Mouse (Mus musculus) left cerebral cortex, postnatal 10 days (tissue): ENCODE measurements around the gene Adsl. TPM values are rescaled to one million over a fixed set of nuclear protein-coding genes. Genes with fewer than 3 reads are reported as not detected.
A peak's percentile ranks its signal among the peaks of the same experiment; 100 is the strongest.
"Not testable (repeated sequence)": the region's sequence is repeated elsewhere in the genome, so short reads cannot be mapped to it uniquely, and the experiment has no call there.

Experiments
- DNase-seq, 2 experiments: peaks; one replicate each; pipeline ENCODE4 v3.0.0; 2021 to 2022; ENCODE audit warnings: low spot score in 2 of 2, mixed read lengths in 1 of 2; ENCODE audit errors: extremely low spot score in 1 of 2
- intact Hi-C: fragments of 180-260 bp; cut with DNase I; formaldehyde crosslinking; loops from one replicate; pipeline ENCODE4 v1.15.1; 2025
- total RNA-seq, 2 experiments: library from RNA; stranded (reverse); gene quantifications; 2 replicates each; pipeline ENCODE4 v1.2.3; 2021

Adsl gene
- total RNA-seq: 10 to 100 TPM; 29.3 to 33.0 TPM

- peak; percentile 75 to 93 for DNase-seq
Observed at GRCm38 (mm10) chr15:80948145-80949135, at the start of gene Adsl. TSS of gene Adsl (plus strand) at chr15:80948490.

GRCm38 (mm10) chr15:80899806-80900205 lies 48.5 kb upstream of the Adsl start:
- DNase-seq: no peak
- intact Hi-C loops: no loop called here

More at GRCm38 (mm10) chr15:80948145-80949135, at the start of gene Adsl:
- intact Hi-C loops: loop anchor here (5.0 kb wide), 1 partner anchor 241 kb away; no protein-coding TSS in a partner anchor

GRCm38 (mm10) chr15:80901806-80902513 lies 46.3 kb upstream of the Adsl start:
- DNase-seq: no peak
- intact Hi-C loops: no loop called here

GRCm38 (mm10) chr15:80904776-80905175 lies 43.5 kb upstream of the Adsl start:
- DNase-seq, intact Hi-C loops: not testable (repeated sequence)

GRCm38 (mm10) chr15:80910183-80910582 lies 38.1 kb upstream of the Adsl start:
- DNase-seq: no peak
- intact Hi-C loops: no loop called here

GRCm38 (mm10) chr15:80910790-80911531 lies 37.3 kb upstream of the Adsl start:
- DNase-seq: no peak
- intact Hi-C loops: no loop called here

- no peak for DNase-seq
- intact Hi-C loops: no loop called here
Observed at GRCm38 (mm10) chr15:80912175-80912574, 36.1 kb upstream of the Adsl start.

- no peak for DNase-seq
- intact Hi-C loops: no loop called here
Observed at GRCm38 (mm10) chr15:80913803-80914202, 34.5 kb upstream of the Adsl start.

GRCm38 (mm10) chr15:80915850-80916249 lies 32.4 kb upstream of the Adsl start:
- intact Hi-C loops: no loop called here
- DNase-seq: no peak

- intact Hi-C loops: no loop called here
- no peak for DNase-seq
Observed at GRCm38 (mm10) chr15:80916621-80917020, 31.7 kb upstream of the Adsl start.

GRCm38 (mm10) chr15:80920346-80920745 lies 27.9 kb upstream of the Adsl start:
- DNase-seq: no peak
- intact Hi-C loops: no loop called here

GRCm38 (mm10) chr15:80921781-80922180 lies 26.5 kb upstream of the Adsl start:
- intact Hi-C loops: no loop called here
- no peak for DNase-seq

GRCm38 (mm10) chr15:80924211-80924610 lies 24.1 kb upstream of the Adsl start:
- intact Hi-C loops: no loop called here
- no peak for DNase-seq

GRCm38 (mm10) chr15:80928811-80929355 lies 19.4 kb upstream of the Adsl start:
- intact Hi-C loops: loop anchor here (5.0 kb wide), 1 partner anchor 42 kb away; no protein-coding TSS in a partner anchor
- DNase-seq: peak in 1 of 2 experiments; percentile 34

GRCm38 (mm10) chr15:80930048-80930571 lies 18.2 kb upstream of the Adsl start:
- intact Hi-C loops: no loop called here
- DNase-seq: no peak

GRCm38 (mm10) chr15:80930676-80931320 lies 17.5 kb upstream of the Adsl start:
- intact Hi-C loops, DNase-seq: not testable (repeated sequence)

- DNase-seq: no peak
- intact Hi-C loops: no loop called here
Observed at GRCm38 (mm10) chr15:80931345-80931960, 16.8 kb upstream of the Adsl start.

GRCm38 (mm10) chr15:80934841-80935240 lies 13.4 kb upstream of the Adsl start:
- DNase-seq: no peak
- intact Hi-C loops: no loop called here
